Mouse (Mus musculus) lung, adult 2 months (tissue): ENCODE data around the gene Cep112. TPM values are rescaled to one million over a fixed set of nuclear protein-coding genes. Genes with fewer than 3 reads are reported as not detected.

ENCODE experiments used
- DNase-seq: peaks from one replicate; pipeline ENCODE4 v3.0.0; 2022
- H3K4me1 ChIP-seq: fragments of 200-500 bp; 2 replicates; pipeline ENCODE4 v1.6.1; 2011; ENCODE audit warnings: low read length; ENCODE audit not compliant: control insufficient read depth, insufficient read depth
- H3K4me3 ChIP-seq: fragments of 200-500 bp; replicated peaks from 2 replicates; pipeline ENCODE3; 2011; ENCODE audit warnings: low read depth, mild to moderate bottlenecking, control low read depth, low read length; ENCODE audit errors: extremely low read depth
- CTCF ChIP-seq: fragments of 200-500 bp; IDR thresholded peaks from 2 replicates; pipeline ENCODE4 v1.5.1; 2011; ENCODE audit warnings: mild to moderate bottlenecking, low read length, control low read depth; ENCODE audit not compliant: insufficient read depth
- POLR2A ChIP-seq: fragments of 200-500 bp; IDR thresholded peaks from 2 replicates; pipeline ENCODE4 v1.6.1; 2011; ENCODE audit warnings: low read depth, mild to moderate bottlenecking, control low read depth, low read length, borderline replicate concordance; ENCODE audit errors: extremely low read depth
- WGBS: fragments of 180-500 bp; shearing (Covaris S2); methylation state at CpG from one replicate; pipeline ENCODE4 v1.1.7; 2018; 5-methylcytosine and 5-hydroxymethylcytosine counted together
- polyA plus RNA-seq: library from polyadenylated mRNA; depleted of rRNA; stranded (reverse); fragments of >200 nt; gene quantifications from 2 replicates; pipeline ENCODE4 v1.2.3, GENCODE M21; 2012

Gene Cep112
- polyA plus RNA-seq, 1 experiment, result 0.39 TPM

GRCm38 (mm10) chr11:108777158-108777557 lies 352.2 kb downstream of the Cep112 start:
- TF ChIP-seq POLR2A (no peak), CTCF (no peak)
- H3K4me1 ChIP-seq, result no peaks in the 10 kb centered on the region; the same call in 1 of the 2 replicates
- no peak overlapping the region for H3K4me3 ChIP-seq
- no peak for DNase-seq
- 70% methylated on average over 3 of the region's 3 CpGs for WGBS

- Histone ChIP-seq H3K4me1 (no peaks in the 10 kb centered on the region), H3K4me3 (no peak overlapping the region)
- TF ChIP-seq CTCF (no peak), POLR2A (no peak)
- no peak for DNase-seq
- 62% methylated on average over 15 of the region's 15 CpGs for WGBS
These were observed 355.6 kb downstream of the Cep112 start for GRCm38 (mm10) chr11:108780271-108781250.

DNA sequence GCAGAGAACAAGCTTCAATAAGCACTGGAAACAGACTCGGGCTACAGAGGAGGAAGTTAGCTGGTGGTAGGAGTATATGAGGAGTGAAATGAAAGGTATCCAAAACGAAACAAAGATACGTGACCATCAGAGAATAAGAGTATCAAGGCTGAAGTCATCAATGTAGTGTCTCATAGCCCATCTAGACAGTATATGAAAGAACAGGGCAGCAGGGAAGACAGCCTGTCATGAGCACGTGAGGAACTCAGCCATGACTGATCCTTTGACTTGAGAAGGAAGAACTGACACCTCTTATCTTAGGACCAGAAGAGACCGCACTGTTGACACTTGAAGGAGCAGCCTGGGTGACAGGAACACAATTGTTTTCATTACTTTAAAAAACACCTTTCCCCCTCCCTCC lies 373.4 kb downstream of the Cep112 start:
- Histone ChIP-seq H3K4me3 (no peak overlapping the region), H3K4me1 (no peaks in the 10 kb centered on the region)
- DNase-seq, result no peak
- no peak for TF ChIP-seq POLR2A
- no peak for TF ChIP-seq CTCF
- 67% methylated on average over 5 of the region's 5 CpGs for WGBS

DNA sequence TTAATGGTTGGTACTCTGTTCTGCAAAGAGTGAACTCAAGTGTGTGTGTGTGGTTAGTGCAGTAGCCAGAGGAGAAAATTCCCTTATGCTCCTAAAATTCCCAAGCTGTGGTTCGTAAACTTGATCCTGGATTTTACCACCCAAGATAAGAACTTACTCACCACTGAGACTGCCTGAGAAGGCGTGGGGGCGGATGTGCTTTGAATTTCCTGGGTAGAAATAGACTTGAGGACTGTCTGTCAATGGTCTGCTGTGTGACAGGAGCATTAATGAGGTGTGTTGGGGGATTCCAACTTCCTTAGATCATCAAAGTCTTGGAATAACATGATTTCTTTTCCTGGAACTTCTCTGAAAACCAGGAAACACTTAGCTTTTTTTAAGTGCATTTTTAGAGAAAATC lies 374.7 kb downstream of the Cep112 start:
- no peak for DNase-seq
- 64% methylated on average over 3 of the region's 3 CpGs for WGBS
- TF ChIP-seq POLR2A (no peak), CTCF (no peak)

DNA sequence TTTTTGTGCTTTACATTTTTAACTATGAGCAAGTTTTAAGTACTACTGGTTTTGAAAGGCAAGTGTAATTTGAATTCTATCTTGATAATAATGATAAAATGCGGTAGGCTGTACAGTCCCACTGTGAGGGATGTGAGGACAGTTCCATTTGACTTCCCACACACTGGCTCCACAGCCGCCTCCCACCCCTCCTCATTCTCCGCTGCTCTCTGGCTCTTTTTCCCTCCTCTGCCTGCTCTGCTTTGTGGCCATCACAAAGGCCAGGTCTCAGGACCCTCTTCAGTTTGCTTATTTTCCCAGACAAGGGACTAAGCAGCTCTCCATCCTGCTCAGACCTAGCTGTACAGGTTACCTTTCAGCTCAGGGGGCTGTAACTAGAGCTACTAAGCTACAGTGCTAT lies 379.0 kb downstream of the Cep112 start:
- 92% methylated on average over 3 of the region's 3 CpGs for WGBS
- no peak for DNase-seq
- TF ChIP-seq POLR2A (no peak), CTCF (no peak)
- Histone ChIP-seq H3K4me1 (no peaks in the 10 kb centered on the region), H3K4me3 (no peak overlapping the region)

More for the DNA sequence above, 374.7 kb downstream of the Cep112 start:
- Histone ChIP-seq H3K4me3 (no peak overlapping the region), H3K4me1 (no peaks in the 10 kb centered on the region)

DNA sequence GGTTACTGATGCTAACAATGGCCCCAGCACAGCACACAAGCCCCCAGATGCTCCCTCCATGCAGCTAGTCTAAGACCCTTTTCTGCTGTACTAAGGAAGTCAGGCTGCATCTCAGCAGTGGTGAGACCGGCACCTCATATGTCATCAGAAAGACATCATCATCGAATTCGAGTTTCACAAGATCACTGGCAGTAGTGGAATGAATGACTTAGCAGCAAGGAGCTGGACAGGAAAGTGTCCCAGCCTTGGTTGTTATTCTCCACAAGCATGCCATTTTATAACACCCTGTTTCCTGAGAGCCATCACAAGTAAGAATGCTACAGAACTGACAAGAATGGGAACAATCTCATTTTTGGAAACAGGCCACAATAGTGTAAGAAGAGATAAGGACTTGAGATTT lies 381.0 kb downstream of the Cep112 start:
- DNase-seq, result no peak
- TF ChIP-seq CTCF, result no peak
- TF ChIP-seq POLR2A, result no peak
- 47% methylated on average over 3 of the region's 3 CpGs for WGBS
- Histone ChIP-seq H3K4me1 (no peaks in the 10 kb centered on the region), H3K4me3 (no peak overlapping the region)

GRCm38 (mm10) chr11:108809626-108810025 lies 384.6 kb downstream of the Cep112 start:
- WGBS, result 88% methylated on average over 3 of the region's 3 CpGs
- Histone ChIP-seq H3K4me1 (no peaks in the 10 kb centered on the region), H3K4me3 (no peak overlapping the region)
- no peak for DNase-seq
- no peak for TF ChIP-seq CTCF
- TF ChIP-seq POLR2A, result no peak

DNA sequence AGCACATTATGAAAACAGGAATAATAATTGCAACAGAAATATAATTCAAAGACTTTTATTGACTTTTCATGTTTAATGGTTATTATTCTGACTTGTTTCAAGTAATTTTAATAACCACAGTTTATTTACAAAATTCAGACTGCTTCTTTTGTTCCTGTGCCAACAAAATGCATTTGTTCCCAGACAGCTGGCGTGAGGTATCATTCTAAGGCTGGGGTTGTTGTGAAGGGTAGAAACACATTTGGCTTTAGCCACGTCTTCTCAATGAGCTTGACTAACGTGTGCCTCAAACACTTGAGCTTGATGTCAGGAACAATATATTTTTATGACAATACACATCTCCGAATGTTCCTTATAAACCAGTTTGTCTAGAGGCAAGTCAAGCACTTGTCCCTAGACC lies 396.8 kb downstream of the Cep112 start:
- TF ChIP-seq CTCF, result no peak
- Histone ChIP-seq H3K4me1 (no peaks in the 10 kb centered on the region), H3K4me3 (no peak overlapping the region)
- DNase-seq, result no peak
- WGBS, result 61% methylated on average over 4 of the region's 4 CpGs

DNA sequence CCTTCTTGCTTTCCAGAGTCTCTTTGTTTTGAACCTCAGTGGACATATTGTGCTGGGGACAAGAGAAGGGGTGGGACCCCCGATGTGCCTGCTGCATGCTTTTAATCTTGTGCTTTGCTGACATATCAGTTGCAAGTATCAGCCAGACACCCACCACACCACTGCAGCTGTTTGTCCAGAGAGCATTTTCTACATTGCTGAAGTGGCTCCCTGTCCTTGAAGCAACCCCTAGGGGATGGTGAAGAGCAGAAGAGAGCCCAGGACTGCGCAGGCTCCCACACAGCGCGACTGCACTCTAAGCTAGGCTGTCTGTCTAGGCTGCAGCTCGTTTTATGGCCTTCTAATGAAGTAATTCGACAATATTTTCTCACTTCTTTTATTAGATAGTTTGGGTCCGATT lies 397.3 kb downstream of the Cep112 start:
- Histone ChIP-seq H3K4me1 (no peaks in the 10 kb centered on the region), H3K4me3 (no peak overlapping the region)
- DNase-seq, result no peak
- 64% methylated on average over 7 of the region's 7 CpGs for WGBS
- TF ChIP-seq POLR2A, result no peak

- TF ChIP-seq POLR2A, result no peak
- DNase-seq, result no peak
- Histone ChIP-seq H3K4me3 (no peak overlapping the region), H3K4me1 (no peaks in the 10 kb centered on the region)
These were observed 402.3 kb downstream of the Cep112 start for GRCm38 (mm10) chr11:108827321-108827720.
